Mouse (Mus musculus) lung, postnatal 25 days (tissue): ENCODE data around the gene Gpr137.
A peak's percentile ranks its signal among the peaks of the same experiment; 100 is the strongest.

Experiments used
- DNase-seq: peaks from one replicate; pipeline ENCODE4 v3.0.0; 2022; ENCODE audit warnings: low spot score

Gene Gpr137

DNA sequence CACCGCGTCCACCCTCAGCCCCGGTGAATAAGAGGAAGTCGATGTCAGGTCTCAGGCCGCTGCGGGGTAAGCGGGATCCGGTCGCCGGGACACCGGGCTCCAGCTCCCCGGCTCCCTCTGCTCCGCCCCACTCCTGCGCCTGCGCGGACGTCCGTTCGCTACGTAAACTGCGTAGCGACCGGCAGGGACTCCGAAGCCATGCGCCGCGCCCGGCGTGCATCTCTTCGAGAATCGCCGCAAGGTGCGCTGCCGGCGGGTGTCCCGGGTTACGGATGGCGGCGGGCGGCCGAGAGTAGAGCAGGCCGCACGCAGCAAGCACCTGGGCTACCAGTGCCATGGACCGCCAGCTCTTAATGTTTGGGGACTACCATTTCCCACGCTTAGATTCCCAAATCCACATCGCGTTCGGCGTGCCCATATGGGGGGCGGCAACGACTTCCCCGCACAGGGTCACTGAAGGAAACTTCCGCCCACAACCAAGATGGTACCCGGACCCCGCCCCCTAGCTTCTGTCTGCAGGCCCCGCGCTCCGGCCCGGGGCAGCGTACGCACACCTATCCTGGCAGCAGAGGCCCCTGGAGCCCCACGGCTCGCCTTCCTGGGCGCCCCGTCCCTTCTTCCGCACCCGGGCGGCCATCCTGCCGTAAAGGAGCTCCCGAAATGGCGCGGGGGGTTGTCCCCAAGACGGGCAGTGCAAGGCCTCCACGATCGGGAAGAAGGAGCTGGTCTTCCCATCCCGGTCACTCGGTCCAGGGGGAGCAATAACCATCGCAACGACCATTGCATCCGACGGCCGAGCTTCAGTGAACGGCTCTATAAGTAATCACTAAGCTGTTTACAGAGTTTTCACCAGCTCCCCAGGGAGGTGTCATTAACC is 670 bp downstream of the Gpr137 start, which contains the start of gene Bad:
TSS of gene Bad (plus strand) at position 490 of the 877 bp plus-strand sequence.
- peak; percentile 92 for DNase-seq

DNA sequence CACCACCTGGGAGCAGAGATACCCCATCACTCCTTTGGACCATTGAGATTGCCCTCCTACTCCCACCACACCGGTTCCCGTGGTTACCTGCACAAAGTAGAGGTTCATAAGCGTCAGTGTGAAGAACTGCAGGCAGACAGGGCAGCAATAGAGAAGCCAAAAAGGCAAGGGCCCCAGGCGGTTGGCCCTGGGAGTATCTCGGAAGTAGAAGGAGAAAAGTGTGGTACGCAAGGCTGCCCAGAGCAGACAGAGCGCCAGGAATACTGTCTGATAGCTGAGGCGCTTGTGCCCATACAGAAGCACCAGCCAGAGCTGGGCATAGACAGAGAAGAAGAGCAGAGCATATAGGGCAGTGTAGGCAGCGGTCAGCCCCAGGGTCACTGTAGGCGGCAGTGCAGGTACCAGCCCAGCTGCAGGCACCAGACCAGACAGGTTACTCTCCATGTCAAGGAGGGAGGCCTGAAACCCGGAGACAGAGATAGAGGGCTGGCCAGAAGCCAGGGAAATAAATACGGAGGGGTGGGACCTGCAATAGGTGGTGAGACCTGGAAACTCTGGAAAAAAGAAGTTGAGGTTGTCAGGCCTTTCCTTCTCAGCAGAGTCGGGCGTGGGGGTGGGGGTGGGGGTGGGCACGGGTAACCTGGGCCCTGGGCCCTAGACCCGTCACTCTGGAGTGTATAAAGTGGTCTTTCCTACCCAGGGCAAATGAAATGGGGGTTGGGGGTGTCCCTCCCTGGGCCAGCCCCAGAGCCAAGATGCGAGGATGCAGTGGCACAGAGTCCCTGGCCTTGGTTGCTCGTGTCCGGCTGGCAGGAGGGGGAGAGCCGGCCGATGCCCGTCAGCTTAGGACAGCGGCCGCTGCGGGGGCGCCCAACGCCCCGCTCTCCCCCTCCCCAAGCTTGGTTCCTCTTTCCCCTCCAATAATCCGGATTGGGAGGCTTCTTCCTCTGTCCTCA is 1.6 kb downstream of the Gpr137 start:
- DNase-seq, result no peak

DNA sequence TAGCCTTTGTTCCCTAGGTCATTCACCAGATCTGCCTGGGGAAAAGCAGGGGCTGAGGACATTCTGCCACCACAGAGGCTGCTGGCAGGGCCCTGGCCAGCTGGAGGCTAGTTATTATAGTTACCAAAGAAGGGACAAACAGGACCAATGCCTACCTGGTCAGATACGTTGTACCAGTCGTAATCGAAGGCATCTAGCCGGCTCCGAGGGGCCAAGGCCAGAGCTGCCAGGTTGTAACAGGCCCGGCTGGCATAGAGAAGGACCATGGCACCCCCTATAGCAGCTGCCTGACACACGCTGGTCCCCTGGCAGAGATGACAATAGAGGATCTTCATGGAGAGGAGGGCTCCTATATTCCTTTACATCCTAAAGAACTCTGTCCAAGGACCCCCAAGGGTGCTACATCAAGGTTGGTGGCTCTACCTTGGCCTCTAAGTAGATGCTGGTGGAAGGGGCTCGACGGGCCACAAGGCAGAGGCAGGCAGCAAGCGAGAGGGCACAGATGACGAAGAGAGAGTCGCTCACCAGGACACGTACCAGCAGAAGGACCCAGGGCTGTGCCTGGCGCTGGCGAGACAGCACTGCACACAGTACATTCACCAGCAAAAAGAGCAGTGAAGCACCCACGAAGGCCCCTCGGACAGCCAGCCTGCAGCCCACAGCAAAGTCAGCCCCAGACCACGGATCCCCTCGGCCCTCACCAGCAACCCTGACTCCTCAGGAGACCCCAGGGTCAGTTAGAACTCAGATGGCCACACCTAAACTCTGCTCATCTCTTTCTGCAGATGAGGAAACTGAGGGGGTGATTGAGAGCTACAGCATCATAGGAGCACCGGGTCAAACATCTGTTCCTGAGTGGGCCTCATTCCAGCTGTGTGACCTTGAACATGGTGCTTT is 2.9 kb downstream of the Gpr137 start:
- no peak for DNase-seq

- DNase-seq, result no peak
Measured at GRCm38 (mm10) chr19:6937541-6938465, 4.5 kb downstream of the Gpr137 start.

DNA sequence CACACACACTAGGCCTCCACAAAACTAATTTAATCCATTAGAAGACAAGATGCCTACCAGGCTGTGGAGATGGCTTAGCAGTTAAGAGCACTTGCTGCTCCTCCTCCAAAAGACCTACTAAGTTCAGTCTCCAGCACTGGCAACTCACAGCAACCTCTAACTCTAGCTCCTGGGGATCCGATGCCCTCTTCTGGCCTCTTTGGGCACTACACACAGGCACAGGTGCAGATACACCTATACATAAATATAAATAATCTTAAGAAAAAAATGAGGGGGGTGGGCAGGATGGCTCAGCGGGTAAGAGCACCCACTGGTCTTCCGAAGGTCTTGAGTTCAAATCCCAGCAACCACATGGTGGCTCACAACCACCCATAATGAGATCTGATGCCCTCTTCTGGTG is 6.0 kb downstream of the Gpr137 start:
- no peak for DNase-seq

- DNase-seq, result no peak
Measured at GRCm38 (mm10) chr19:6934195-6934977, 7.9 kb downstream of the Gpr137 start, which contains the start of gene Kcnk4. TSS of gene Kcnk4 (minus strand) at chr19:6934515.

DNA sequence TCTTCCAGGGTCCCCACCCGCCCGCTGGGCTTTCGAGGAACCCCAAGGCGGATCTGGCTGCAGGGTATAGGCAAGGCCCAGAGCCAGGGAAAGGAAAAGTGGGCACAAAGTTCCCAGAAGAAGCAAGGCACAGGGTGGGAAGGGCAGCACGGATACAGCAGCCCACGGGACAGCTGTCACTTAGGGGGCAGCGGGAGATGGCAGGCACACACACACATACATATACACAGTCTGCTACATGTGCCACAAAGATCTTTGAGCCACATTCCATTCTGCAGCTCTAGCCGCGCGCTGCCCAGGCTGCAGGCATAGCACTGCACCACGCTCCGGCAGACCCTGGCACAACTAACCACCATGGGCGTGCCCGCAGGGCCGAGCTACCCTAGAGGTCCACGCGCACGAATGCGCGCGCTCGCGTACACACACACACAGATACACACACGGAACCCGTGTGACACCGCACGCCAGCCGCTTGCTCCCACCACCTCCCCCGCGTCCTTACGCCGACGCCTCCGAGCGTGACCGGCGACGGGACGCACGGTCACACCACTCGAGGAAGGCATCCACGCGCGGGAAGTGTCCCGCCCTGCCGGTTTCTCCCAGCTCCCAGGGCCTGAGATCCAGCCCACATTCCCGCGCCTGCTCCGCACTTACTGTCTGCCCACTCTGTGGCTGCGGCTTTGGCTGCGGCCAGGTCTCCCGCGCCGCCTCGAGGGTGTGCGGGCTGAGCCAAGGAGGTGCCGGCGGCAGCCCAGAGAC is 8.7 kb downstream of the Gpr137 start:
- DNase-seq, result no peak

GRCm38 (mm10) chr19:6933102-6933435 is 9.2 kb downstream of the Gpr137 start:
- no peak for DNase-seq

- DNase-seq, result no peak
Measured at GRCm38 (mm10) chr19:6932018-6932417, 10.3 kb downstream of the Gpr137 start.

GRCm38 (mm10) chr19:6931002-6931401 is 11.3 kb downstream of the Gpr137 start:
- DNase-seq, result no peak

DNA sequence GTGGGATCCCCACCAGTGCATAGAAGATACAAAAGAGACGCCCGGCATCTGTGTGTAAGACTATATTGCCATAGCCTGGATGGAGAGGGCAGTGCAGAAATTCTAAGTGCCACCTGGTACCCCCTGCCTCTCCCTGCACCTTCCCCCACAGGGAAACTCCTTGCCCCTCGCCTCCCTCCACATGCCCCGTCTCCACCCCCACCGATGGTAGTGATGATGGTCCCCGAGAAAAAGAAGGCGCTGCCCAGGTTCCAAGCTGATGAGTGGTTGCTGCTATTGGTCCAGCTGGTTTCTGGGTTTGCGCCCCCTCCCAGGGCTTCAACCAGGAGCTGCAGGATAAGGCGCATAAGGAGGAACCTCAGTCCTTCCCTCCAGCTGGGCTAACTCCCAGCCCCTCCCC is 14.2 kb downstream of the Gpr137 start:
- no peak for DNase-seq

DNA sequence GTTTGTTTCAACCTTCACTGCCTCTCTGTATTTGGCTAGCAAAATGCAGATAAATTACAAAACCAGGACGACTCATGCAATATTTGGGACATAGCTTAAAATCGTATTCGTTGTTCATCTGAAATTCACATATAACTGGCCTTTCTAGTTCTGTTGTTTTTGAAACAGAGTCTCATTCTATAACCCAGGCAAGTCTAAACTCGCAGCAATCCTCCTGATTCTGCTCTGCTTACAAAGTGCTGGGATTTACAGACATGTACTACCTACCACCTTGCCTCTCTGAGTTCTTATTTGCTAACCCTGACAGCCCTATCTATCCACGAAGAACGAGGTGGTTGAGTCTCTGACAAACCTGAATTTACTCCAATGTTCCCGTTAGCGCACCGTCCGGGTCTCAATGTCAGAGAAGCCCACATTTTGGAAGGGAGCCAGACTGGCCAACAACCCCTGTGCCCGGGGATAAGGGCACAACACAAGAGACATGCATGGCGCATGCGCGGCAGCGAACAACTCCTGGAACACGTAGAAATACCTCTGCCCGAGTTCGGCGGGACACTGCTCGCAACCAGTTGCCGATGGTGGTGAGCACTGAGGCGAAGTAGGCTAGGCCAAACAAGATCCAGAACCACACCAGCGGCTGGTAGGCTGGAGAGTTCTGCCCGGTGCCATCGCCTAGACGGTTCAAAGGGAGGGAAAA is 15.6 kb downstream of the Gpr137 start:
- DNase-seq, result no peak

GRCm38 (mm10) chr19:6925611-6926329 is 16.5 kb downstream of the Gpr137 start:
- DNase-seq, result no peak

- no peak for DNase-seq
Measured at GRCm38 (mm10) chr19:6925307-6925573, 17.0 kb downstream of the Gpr137 start, which contains the start of gene Catsperz. TSS of gene Catsperz (minus strand) at chr19:6925380.

GRCm38 (mm10) chr19:6924461-6925306 is 17.6 kb downstream of the Gpr137 start:
- peak; percentile 87 for DNase-seq

- no peak for DNase-seq
Measured at GRCm38 (mm10) chr19:6922901-6923735, 19.2 kb downstream of the Gpr137 start.
